Mouse (Mus musculus): ENCODE results near the gene Rpl4. TPM values are rescaled to one million over a fixed set of nuclear protein-coding genes. Genes with fewer than 3 reads are reported as not detected.

Gene Rpl4
- polyA plus RNA-seq, 1 experiment from 2014 or later = 664 TPM

- Histone ChIP-seq H3K9me3 (no peaks in the 10 kb centered on the region), H3K4me3 (no peak overlapping the region), H3K36me3 (no peaks in the 10 kb centered on the region; the same call in 1 of the 2 replicates), H3K27me3 (no peaks in the 10 kb centered on the region), H3K27ac (no peak overlapping the region), H3K4me2 (no peak overlapping the region), H3K9ac (no peak overlapping the region), H3K4me1 (replicated peaks) (peaks cover 16% of the 10 kb centered on the region)
- ATAC-seq (ENCODE audit: low FRiP score) = no peak
Measured at GRCm38 (mm10) chr9:64225805-64226204, 52.6 kb downstream of the Rpl4 start.

- H3K9me3 ChIP-seq = no peaks in the 10 kb centered on the region
- ATAC-seq (ENCODE audit: low FRiP score) = no peak
- H3K27ac ChIP-seq = no peak overlapping the region
- H3K36me3 ChIP-seq = no peaks in the 10 kb centered on the region; the same call in 1 of the 2 replicates
- H3K9ac ChIP-seq = no peak overlapping the region
- no peaks in the 10 kb centered on the region for H3K27me3 ChIP-seq
- H3K4me3 ChIP-seq = no peak overlapping the region
- H3K4me2 ChIP-seq = no peak overlapping the region
- WGBS = 84% methylated on average over 12 of the region's 12 CpGs
- H3K4me1 ChIP-seq (replicated peaks) = peaks cover 34% of the 10 kb centered on the region
Measured at GRCm38 (mm10) chr9:64227736-64228135, 54.6 kb downstream of the Rpl4 start.

Small RNAs within 50 kb of the gene (microRNA-seq; reads per million reads assigned to microRNA genes)
- gene Gm24106 = not detected

Other genes with a start within 250 kb of the Rpl4 start
- 2.3 and 2.8 TPM in 2 replicates for gene Smad6, start 151.3 kb upstream of the Rpl4 start, polyA plus RNA-seq (2015; fragmentation: Nextera tagmentation; extraction: Ambion mirVana)
- gene Lctl, start 56.2 kb upstream of the Rpl4 start, polyA plus RNA-seq (2015; fragmentation: Nextera tagmentation; extraction: Ambion mirVana) = 0.12 TPM in 1 of 2 replicates, not detected in the other
- gene Zwilch, start 271 bp upstream of the Rpl4 start, polyA plus RNA-seq (2015; fragmentation: Nextera tagmentation; extraction: Ambion mirVana) = 6.5 and 7.3 TPM in 2 replicates
- 40.5 and 40.8 TPM in 2 replicates for gene Snapc5, start 5.9 kb downstream of the Rpl4 start, polyA plus RNA-seq (2015; fragmentation: Nextera tagmentation; extraction: Ambion mirVana)
- gene Uchl4, start 61.8 kb downstream of the Rpl4 start, polyA plus RNA-seq (2015; fragmentation: Nextera tagmentation; extraction: Ambion mirVana) = 2.9 and 3.1 TPM in 2 replicates
- gene Map2k1, start 80.3 kb downstream of the Rpl4 start, polyA plus RNA-seq (2015; fragmentation: Nextera tagmentation; extraction: Ambion mirVana) = 51.2 and 52.0 TPM in 2 replicates
- gene Tipin, start 108.2 kb downstream of the Rpl4 start, polyA plus RNA-seq (2015; fragmentation: Nextera tagmentation; extraction: Ambion mirVana) = 88.3 and 90.3 TPM in 2 replicates
- gene Dis3l, start 167.9 kb downstream of the Rpl4 start, polyA plus RNA-seq (2015; fragmentation: Nextera tagmentation; extraction: Ambion mirVana) = 20.1 and 21.4 TPM in 2 replicates
- 14.7 and 15.7 TPM in 2 replicates for gene Megf11, start 212.3 kb downstream of the Rpl4 start, polyA plus RNA-seq (2015; fragmentation: Nextera tagmentation; extraction: Ambion mirVana)